Mouse (Mus musculus) MN1 (cell line): ENCODE data around the gene Phf13.

Experiments
- DNase-seq: peaks from one replicate; pipeline ENCODE4 v3.0.0-alpha.2; 2016; ENCODE audit warnings: low spot score

The Phf13 gene

GRCm38 (mm10) chr4:151946211-151946610, 49.8 kb downstream of the Phf13 start:
- DNase-seq: no peak
